Mouse (Mus musculus) lung, adult 2 months (tissue): ENCODE results near the gene Metrn.

Source experiments
- CTCF ChIP-seq: fragments of 200-500 bp; IDR thresholded peaks from 2 replicates; pipeline ENCODE4 v1.5.1; 2011; ENCODE audit warnings: mild to moderate bottlenecking, low read length, control low read depth; ENCODE audit not compliant: insufficient read depth
- POLR2A ChIP-seq: fragments of 200-500 bp; IDR thresholded peaks from 2 replicates; pipeline ENCODE4 v1.6.1; 2011; ENCODE audit warnings: low read depth, mild to moderate bottlenecking, control low read depth, low read length, borderline replicate concordance; ENCODE audit errors: extremely low read depth

- TF ChIP-seq POLR2A (no peak), CTCF (no peak)
Observed at GRCm38 (mm10) chr17:25828223-25828594, 31.3 kb upstream of the Metrn start.
